9 mouse cellular contexts compared by ENCODE assay signal in the genomic region with DNA sequence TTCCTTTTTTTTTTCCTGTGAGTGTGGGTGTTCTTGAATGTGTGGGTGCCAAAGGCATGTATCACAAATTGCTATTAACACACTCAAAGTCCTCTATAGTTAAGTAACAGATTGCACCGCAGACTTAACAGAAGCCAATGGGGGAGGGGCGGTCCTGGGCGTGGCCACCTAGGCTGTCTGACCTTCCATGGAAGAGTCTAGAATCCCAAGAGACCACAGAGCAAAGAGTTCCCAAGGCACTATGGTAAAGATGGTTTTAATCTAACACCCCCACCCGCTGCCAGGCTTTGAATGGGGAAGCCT.
DNase-seq lines count a peak whose midpoint lies in the region; ATAC-seq lines count a peak whose summit lies in the region.
"Had no signal": no experiment of that assay in that cellular context is flagged by ENCODE, and none has a peak within 500 bp of the region (broad histone marks: within the 10 kb centered on the region; RNA-seq: fewer than 3 reads in every experiment).

No protein-coding gene starts in this region.

- H3K9ac ChIP-seq in forebrain, embryonic 16.5 days (replicated peaks; ENCODE audit: low read depth, low read length): no peak overlapping the region
- H3K9ac ChIP-seq in midbrain, embryonic 12.5 days (replicated peaks): no peak overlapping the region

- intact Hi-C loops in left cerebral cortex, postnatal 4 days (cut with DNase I): no loop called here

- H3K27ac ChIP-seq in forebrain, embryonic 16.5 days (ENCODE audit: low read length): peak overlapping the region; percentile 80
- no peak overlapping the region for H3K27ac ChIP-seq in midbrain, embryonic 12.5 days (replicated peaks)

- peak; percentile 8; the same call in 1 of the 2 replicates for ATAC-seq in forebrain, embryonic 16.5 days
- ATAC-seq in midbrain, embryonic 12.5 days (ENCODE audit: low FRiP score, low read depth): no peak
- ATAC-seq: Patski had no signal

- H3K4me1 ChIP-seq in forebrain, embryonic 16.5 days (replicated peaks; ENCODE audit: control insufficient read depth, insufficient read depth, low read length): peaks cover 43% of the 10 kb centered on the region
- H3K4me1 ChIP-seq in midbrain, embryonic 12.5 days: peaks cover 32% of the 10 kb centered on the region

- WGBS in forebrain, embryonic 16.5 days: 39% methylated on average over 4 of the region's 4 CpGs
- WGBS in midbrain, embryonic 12.5 days: 50% methylated on average over 4 of the region's 4 CpGs

- peak; percentile 37 for DNase-seq in left cerebral cortex, postnatal 4 days
- no peak for DNase-seq in left cerebral cortex, adult 8-10 months (ENCODE audit: low spot score in 2 of 2)
- peak; percentile 53 for DNase-seq in ZHBTc4 (ENCODE audit: low read depth, low spot score)
- no peak for DNase-seq in thymus, postnatal 4 days
- DNase-seq in T-cell, adult 2 months (ENCODE audit: low spot score): no peak
- no peak for DNase-seq in cerebellum, adult 9-10 months

- no peak overlapping the region for H3K4me3 ChIP-seq in forebrain, embryonic 16.5 days (replicated peaks; ENCODE audit: low read length)
- H3K4me3 ChIP-seq in midbrain, embryonic 12.5 days: no peak overlapping the region

- H3K27me3 ChIP-seq in forebrain, embryonic 16.5 days (replicated peaks; ENCODE audit: control insufficient read depth, insufficient read depth, low read length): no peaks in the 10 kb centered on the region
- H3K27me3 ChIP-seq in midbrain, embryonic 12.5 days: peaks cover 31% of the 10 kb centered on the region
- H3K27me3 ChIP-seq: Patski had no signal

- no peaks in the 10 kb centered on the region for H3K36me3 ChIP-seq in forebrain, embryonic 16.5 days (ENCODE audit: control insufficient read depth, insufficient read depth)
- H3K36me3 ChIP-seq in midbrain, embryonic 12.5 days: no peaks in the 10 kb centered on the region

- H3K9me3 ChIP-seq in forebrain, embryonic 16.5 days (ENCODE audit: control insufficient read depth, low read length): no peaks in the 10 kb centered on the region
- H3K9me3 ChIP-seq in midbrain, embryonic 12.5 days: no peaks in the 10 kb centered on the region

- H3K4me2 ChIP-seq in forebrain, embryonic 16.5 days (ENCODE audit: low read length): peak overlapping the region; percentile 59
- H3K4me2 ChIP-seq in midbrain, embryonic 12.5 days (replicated peaks): peak overlapping the region; percentile 47

Comparison
In these comparisons a context has a peak if more than half of its experiments do, and no peak if none do; other contexts are left out.
1. DNase-seq: peak in left cerebral cortex, postnatal 4 days (single experiment) and ZHBTc4 (single experiment); none in left cerebral cortex, adult 8-10 months (0 of 2), thymus, postnatal 4 days (single experiment), T-cell, adult 2 months (single experiment) and cerebellum, adult 9-10 months (single experiment).